Mouse (Mus musculus) kidney, postnatal 36 days (tissue): ENCODE results near the gene Gm10118.

Experiments used
- DNase-seq, 2 experiments: peaks; one replicate each; pipeline ENCODE4 v3.0.0; 2021 to 2022; ENCODE audit warnings: mixed read lengths in 2 of 2

The Gm10118 gene

DNA sequence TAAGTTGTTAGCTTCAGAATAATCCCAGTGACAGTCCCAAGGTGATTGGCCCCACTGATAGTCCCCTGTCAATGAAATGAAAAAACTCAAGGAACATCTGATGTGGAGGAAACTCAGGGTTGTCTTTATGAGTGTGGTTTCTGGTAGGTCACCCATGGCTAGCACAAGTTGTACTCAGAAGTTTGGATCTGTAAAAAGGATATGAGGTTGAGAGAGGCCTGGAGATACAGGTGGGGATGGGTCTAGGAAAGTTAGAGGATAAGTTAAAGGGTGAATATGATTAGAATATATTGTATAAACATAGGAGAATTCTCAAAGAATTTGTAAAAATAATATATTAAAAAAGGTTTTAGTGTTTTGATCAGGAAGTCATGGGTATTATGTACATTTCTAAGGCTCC, at the start of gene Gm10118:
TSS of gene Gm10118 (minus strand) at position 101 of the 400 bp plus-strand sequence.
- no peak for DNase-seq

DNA sequence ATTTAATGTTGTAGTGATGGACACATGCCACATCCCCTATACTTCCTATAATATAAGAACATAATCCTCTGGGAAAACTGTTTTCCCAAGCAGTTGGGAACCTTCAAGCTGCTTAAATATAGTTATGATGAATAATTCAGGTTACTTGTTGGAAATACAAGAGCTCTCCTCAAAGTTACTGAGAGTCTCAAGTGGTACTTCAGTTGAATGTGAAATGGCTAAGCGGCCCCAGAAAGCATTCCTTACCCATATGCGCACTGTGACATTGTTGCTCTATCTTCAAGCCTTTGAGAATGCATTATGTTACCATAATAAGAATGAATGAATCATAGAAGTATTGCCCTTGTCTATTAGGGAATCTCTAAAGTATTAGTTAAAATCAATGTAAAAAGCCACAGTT, 45.1 kb upstream of the Gm10118 start:
- DNase-seq, result no peak

- no peak for DNase-seq
These were observed 27.2 kb upstream of the Gm10118 start for GRCm38 (mm10) chr10:63954308-63954930.

- no peak for DNase-seq
These were observed 24.2 kb upstream of the Gm10118 start for GRCm38 (mm10) chr10:63951481-63951880.

DNA sequence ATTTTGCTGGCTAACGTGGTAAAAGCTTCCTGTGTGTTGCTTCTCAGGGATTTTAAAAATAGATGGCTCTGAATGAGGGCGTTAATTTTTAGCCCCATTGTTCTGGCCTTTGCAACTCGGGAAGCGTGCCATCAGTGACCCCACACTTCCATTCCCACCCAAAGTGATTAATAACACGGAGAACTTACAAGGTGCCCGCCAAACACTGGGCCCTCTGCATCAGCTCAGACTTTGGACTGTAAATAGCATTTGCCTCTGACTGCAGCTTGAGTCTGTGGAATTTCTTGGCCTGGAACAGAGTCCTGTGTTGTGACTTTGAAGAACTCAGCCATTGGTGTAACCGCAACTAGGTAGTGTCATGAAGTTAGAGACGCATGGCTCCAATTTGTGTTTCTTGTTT, 23.6 kb upstream of the Gm10118 start:
- peak; percentile 33 to 47 for DNase-seq

DNA sequence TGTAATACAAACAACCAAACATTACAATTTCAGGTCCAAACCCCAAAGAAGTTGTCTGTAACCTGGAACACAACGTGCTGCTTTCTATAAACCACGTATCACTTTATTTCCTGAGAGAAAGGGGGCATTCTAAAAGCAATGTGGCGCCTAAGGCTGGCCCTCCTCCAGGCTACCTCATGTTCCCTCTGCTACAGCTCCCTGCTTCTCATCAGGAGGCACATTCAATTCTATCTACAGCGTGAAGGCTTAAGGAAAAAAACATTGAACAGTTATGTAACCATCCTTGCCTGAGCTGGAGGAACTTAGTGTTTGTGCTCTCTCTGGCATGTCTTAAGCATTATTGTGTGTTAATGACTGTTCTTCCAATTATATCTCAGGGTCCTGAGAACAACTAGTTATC, 20.0 kb upstream of the Gm10118 start:
- no peak for DNase-seq

DNA sequence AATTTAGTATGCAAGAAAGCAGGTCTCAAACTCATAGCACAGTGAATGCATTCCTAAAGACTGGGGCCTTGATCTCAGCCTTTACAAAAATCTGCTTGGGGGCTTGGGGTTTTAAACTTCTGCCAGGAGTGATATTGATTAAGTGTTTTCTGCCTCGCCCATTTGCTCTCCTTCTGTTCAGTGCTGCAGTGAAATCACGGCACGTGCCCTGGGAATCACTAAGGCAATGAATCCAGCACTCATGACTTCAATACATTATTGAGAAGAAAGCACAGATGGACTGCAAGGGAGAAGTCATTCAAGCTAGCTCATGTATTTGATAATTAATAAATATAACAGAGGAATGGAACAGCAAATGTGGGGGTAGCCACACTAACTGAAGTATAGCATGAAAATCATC, 18.3 kb upstream of the Gm10118 start:
- no peak for DNase-seq

- no peak for DNase-seq
These were observed 6.7 kb upstream of the Gm10118 start for GRCm38 (mm10) chr10:63933946-63934345.

- no peak for DNase-seq
These were observed 18.4 kb downstream of the Gm10118 start for GRCm38 (mm10) chr10:63908878-63909277.

DNA sequence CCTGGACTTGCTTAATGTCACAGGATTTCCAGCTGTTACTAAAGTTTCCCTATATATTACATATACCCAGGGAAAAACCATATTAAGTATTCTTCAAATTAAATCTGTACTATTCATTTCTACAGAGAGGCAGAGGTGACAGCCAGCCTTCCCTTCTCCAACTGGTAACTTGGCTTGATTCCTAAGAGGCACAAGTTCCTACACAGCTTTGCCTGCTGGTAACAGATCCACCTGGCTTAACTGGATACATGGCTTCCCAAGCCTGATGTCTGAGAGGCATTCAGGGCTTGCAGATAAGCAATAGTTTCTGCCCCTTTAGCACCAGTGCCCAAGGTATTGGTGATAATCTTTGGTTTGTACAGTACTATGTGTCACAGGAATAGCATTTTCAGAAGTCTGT, 27.3 kb downstream of the Gm10118 start:
- DNase-seq, result no peak

DNA sequence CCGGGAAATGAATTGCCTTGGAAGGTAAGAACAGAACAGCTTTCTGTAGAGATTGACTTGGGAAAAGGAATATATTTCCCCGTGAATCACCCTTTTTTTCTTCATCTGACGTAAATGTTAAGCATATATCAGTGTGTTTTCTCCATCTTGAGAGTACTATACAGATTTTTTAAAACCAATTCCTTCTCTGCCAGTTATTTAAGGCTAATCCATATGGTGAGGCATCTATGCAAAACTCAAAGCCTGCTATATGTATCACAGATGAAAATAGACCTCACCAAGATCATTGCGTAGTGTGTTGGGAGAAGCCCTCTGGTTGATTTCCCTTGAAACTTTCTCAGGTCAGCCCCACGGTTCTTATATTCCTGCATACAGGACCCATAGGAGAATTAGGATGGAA, 32.6 kb downstream of the Gm10118 start:
- DNase-seq, result no peak

- DNase-seq, result peak in 1 of 2 experiments; percentile 4
These were observed 40.7 kb downstream of the Gm10118 start for GRCm38 (mm10) chr10:63886449-63887088.

GRCm38 (mm10) chr10:63880462-63880903, 46.8 kb downstream of the Gm10118 start:
- DNase-seq, result no peak
